Mouse (Mus musculus) heart, adult 2 months (tissue): ENCODE results near the gene Pyroxd1.

Source experiments
- CTCF ChIP-seq: fragments of 200-600 bp; IDR thresholded peaks from 2 replicates; pipeline ENCODE4 v1.8.1; 2022; ENCODE audit warnings: antibody characterized with exemption, mild to moderate bottlenecking, moderate library complexity
- EP300 ChIP-seq: fragments of 200-500 bp; IDR thresholded peaks from 2 replicates; pipeline ENCODE4 v1.6.1; 2011; ENCODE audit warnings: low read depth, low read length, control low read depth; ENCODE audit not compliant: insufficient read depth

DNA sequence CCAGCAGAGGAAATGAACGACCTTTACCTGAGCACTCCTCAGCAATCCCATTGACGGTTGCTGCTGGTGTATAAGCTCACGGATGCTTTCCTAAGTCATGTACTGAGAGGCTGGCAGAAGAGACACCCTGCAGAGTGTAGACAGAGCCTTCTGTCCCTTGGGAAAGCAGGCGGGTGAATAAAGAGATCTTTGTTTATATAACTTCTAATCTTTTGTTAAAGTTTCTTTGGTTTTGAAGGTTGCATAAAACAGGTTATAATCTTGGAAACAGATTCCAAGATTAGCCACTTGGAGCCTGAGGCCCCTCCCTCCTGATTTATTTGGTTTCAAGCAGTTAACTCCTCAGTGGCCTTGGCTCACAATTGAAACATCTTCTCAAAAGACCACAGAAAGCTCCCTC, 22.6 kb upstream of the Pyroxd1 start, which contains the start of gene Slco1a5:
- TF ChIP-seq EP300 (no peak), CTCF (no peak)
